ENCODE assay signal across 8 mouse cellular contexts in genomic region chr12:72761230-72761648, GRCm38 (mm10). TPM values are rescaled to one million over a fixed set of nuclear protein-coding genes. Genes with fewer than 3 reads are reported as not detected.
DNase-seq lines count a peak whose midpoint lies in the region; ATAC-seq and TF ChIP-seq lines count a peak whose summit lies in the region.

No protein-coding gene starts in this region.

- no peak for TF ChIP-seq POLR2A in bone marrow macrophage, adult 2 months (IDR thresholded peaks at IDR 0.05; ENCODE audit: borderline replicate concordance, low read depth, low read length)

- H3K4me3 ChIP-seq in kidney, embryonic 15.5 days (replicated peaks): peak overlapping the region; percentile 93
- peak overlapping the region; percentile 86 for H3K4me3 ChIP-seq in bone marrow macrophage, adult 2 months (ENCODE audit: insufficient read depth, low read length)
- peak overlapping the region; percentile 97 for H3K4me3 ChIP-seq in hindbrain, embryonic 12.5 days
- peak overlapping the region; percentile 98 for H3K4me3 ChIP-seq in midbrain, embryonic 12.5 days

- H3K4me1 ChIP-seq in kidney, embryonic 15.5 days: peaks cover 31% of the 10 kb centered on the region
- H3K4me1 ChIP-seq in bone marrow macrophage, adult 2 months (ENCODE audit: control insufficient read depth, insufficient read depth, low read length): peaks cover 20% of the 10 kb centered on the region
- peaks cover 25% of the 10 kb centered on the region for H3K4me1 ChIP-seq in hindbrain, embryonic 12.5 days
- H3K4me1 ChIP-seq in midbrain, embryonic 12.5 days: peaks cover 31% of the 10 kb centered on the region

- TF ChIP-seq CTCF in bone marrow macrophage, adult 2 months (IDR thresholded peaks at IDR 0.05; ENCODE audit: low read depth, low read length): no peak

- no peak for DNase-seq in kidney, adult 9 months
- DNase-seq in layer of hippocampus, postnatal 25 days (ENCODE audit: extremely low spot score in 1 of 2, low spot score in 1 of 2): no peak
- no peak for DNase-seq in layer of hippocampus, adult 9-11 months
- DNase-seq in layer of hippocampus, postnatal 10 days (ENCODE audit: low spot score in 2 of 2): no peak

- H3K27me3 ChIP-seq in kidney, embryonic 15.5 days: no peaks in the 10 kb centered on the region
- no peaks in the 10 kb centered on the region for H3K27me3 ChIP-seq in hindbrain, embryonic 12.5 days
- H3K27me3 ChIP-seq in midbrain, embryonic 12.5 days: no peaks in the 10 kb centered on the region

- H3K9ac ChIP-seq in kidney, embryonic 15.5 days: peak overlapping the region; percentile 98
- peak overlapping the region; percentile 99 for H3K9ac ChIP-seq in hindbrain, embryonic 12.5 days
- H3K9ac ChIP-seq in midbrain, embryonic 12.5 days (replicated peaks): peak overlapping the region; percentile 99

- under 1% methylated on average over 33 of the region's 71 CpGs for WGBS in kidney, embryonic 15.5 days
- WGBS in hindbrain, embryonic 12.5 days: under 1% methylated on average over 28 of the region's 71 CpGs
- WGBS in midbrain, embryonic 12.5 days: under 1% methylated on average over 43 of the region's 71 CpGs

- H3K36me3 ChIP-seq in kidney, embryonic 15.5 days: no peaks in the 10 kb centered on the region
- no peaks in the 10 kb centered on the region for H3K36me3 ChIP-seq in hindbrain, embryonic 12.5 days
- no peaks in the 10 kb centered on the region for H3K36me3 ChIP-seq in midbrain, embryonic 12.5 days

- H3K4me2 ChIP-seq in kidney, embryonic 15.5 days: peak overlapping the region; percentile 83
- H3K4me2 ChIP-seq in hindbrain, embryonic 12.5 days (replicated peaks): peak overlapping the region; percentile 67
- peak overlapping the region; percentile 69 for H3K4me2 ChIP-seq in midbrain, embryonic 12.5 days (replicated peaks)

- H3K27ac ChIP-seq in kidney, embryonic 15.5 days: peak overlapping the region; percentile 98
- H3K27ac ChIP-seq in bone marrow macrophage, adult 2 months (ENCODE audit: insufficient read depth, low read depth, low read length): peak overlapping the region; percentile 54
- peak overlapping the region; percentile 98 for H3K27ac ChIP-seq in hindbrain, embryonic 12.5 days
- peak overlapping the region; percentile 97 for H3K27ac ChIP-seq in midbrain, embryonic 12.5 days (replicated peaks)

- peak; percentile 78 for ATAC-seq in kidney, embryonic 15.5 days (replicated peaks; ENCODE audit: low FRiP score)
- peak; percentile 77 for ATAC-seq in hindbrain, embryonic 12.5 days (ENCODE audit: low FRiP score)
- peak; percentile 80 for ATAC-seq in midbrain, embryonic 12.5 days (ENCODE audit: low FRiP score, low read depth)

- no peaks in the 10 kb centered on the region for H3K9me3 ChIP-seq in kidney, embryonic 15.5 days (replicated peaks)
- H3K9me3 ChIP-seq in hindbrain, embryonic 12.5 days (replicated peaks): no peaks in the 10 kb centered on the region
- H3K9me3 ChIP-seq in midbrain, embryonic 12.5 days: no peaks in the 10 kb centered on the region

RNA-seq across cellular contexts. Expression of gene Ppm1a, which starts 4.0 kb away (rescaled TPM):
- 43.0 and 43.8 TPM in 2 replicates for polyA plus RNA-seq in kidney, embryonic 15.5 days (2015; fragmentation: Nextera tagmentation; extraction: Ambion mirVana)
- 79.3 and 84.4 TPM in 2 replicates for polyA plus RNA-seq in bone marrow macrophage, adult 2 months (2012; ENCODE audit: insufficient read depth, insufficient read length, missing spikeins)
- 88.2 and 88.5 TPM in 2 replicates for polyA plus RNA-seq in hindbrain, embryonic 12.5 days (2016; fragmentation: Nextera tagmentation; extraction: Ambion mirVana)
- polyA plus RNA-seq in midbrain, embryonic 12.5 days (2016; fragmentation: Nextera tagmentation; extraction: Ambion mirVana): 84.1 and 94.4 TPM in 2 replicates
- 100 to 1,000 TPM; 236 to 251 TPM for total RNA-seq in layer of hippocampus, postnatal 25 days (2021)
- 100 to 1,000 TPM; 226 to 239 TPM for total RNA-seq in layer of hippocampus, postnatal 10 days (2021)
